Mouse (Mus musculus): ENCODE results near the gene Saa1.
"Not testable (repeated sequence)": the region's sequence is repeated elsewhere in the genome, so short reads cannot be mapped to it uniquely, and the experiment has no call there.

Saa1 gene
- long read RNA-seq, experiment 1, result 0 reads
- long read RNA-seq, experiment 2, result 0 reads

DNA sequence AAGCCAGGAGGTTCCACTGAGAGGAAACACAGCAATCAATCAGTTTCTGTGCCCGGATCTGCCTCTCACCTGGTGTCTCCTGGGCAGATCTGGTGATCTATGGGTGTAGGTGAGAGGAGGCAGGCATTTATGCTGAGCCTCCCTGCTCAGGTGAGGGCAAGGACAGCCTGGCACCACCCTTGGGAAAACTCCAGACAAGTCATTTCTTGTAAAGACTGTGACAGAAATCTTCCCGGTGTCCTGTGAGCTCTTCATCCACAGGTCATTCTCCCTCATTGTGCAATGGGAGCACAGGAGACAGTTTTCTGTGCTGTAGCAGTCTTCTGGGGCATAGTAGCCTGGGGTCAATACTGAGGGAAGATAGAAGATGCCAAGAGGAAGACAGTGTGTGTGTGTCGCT lies at the start of gene Saa1:
Saa1 (minus strand) TSS at position 101 of the 400 bp plus-strand sequence.
- intact Hi-C loops (cut with DNase I), result not testable (repeated sequence)

DNA sequence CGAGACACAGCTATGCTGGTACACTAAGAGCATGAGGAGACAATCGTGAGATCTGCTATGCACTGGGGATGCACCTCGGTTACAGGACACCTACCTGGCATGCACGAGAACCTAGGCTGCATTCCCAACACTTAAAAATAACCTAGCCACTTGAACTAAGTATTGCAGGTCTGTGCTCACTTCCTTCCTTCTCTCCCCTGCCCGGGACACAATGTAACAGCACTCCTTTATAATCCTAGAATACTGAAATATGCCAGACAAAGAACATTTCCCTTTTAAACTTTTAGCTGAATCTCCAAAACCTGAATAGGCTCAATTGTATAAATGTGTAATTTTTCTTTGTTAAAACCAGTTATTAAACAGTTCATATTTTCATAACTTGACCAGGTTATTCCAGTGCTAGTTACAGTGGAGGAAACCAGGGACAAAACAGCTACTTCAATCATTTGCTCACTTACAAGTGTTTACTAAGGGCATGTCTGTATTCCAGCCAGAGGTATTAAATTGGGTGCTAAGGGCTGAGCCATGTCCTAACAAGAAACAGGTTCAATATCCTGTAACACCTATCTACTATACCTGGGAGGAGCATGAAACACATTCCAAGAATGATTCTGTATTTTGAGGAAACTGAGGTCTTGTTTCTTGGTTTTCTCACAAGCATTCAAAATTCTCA lies 46.5 kb upstream of the Saa1 start:
- intact Hi-C loops (cut with DNase I), result no loop called here

GRCm38 (mm10) chr7:46770706-46771105 lies 27.9 kb upstream of the Saa1 start:
- intact Hi-C loops (cut with DNase I), result loop anchor here (1.0 kb wide), 1 partner anchor 54 kb away; no protein-coding TSS in a partner anchor

DNA sequence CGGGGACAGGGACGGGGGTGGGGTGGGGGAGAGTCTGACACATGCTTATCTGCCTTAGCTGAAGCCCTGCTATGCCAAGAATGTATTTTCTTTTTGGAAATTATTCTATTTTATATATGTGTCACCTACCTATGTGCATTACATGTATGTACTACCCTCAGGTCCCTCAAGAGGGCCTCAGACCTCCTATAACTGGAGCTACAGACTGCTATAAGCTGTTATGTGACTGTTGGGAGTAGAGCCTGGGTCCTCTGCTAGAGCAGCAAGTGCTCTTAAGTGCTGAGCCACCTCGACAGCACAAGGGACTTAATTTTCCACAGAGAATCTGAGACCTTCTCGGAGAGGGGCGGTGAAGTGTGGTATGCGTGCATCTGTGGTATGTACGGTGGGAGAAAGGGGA lies 25.7 kb upstream of the Saa1 start:
- intact Hi-C loops (cut with DNase I), result no loop called here

DNA sequence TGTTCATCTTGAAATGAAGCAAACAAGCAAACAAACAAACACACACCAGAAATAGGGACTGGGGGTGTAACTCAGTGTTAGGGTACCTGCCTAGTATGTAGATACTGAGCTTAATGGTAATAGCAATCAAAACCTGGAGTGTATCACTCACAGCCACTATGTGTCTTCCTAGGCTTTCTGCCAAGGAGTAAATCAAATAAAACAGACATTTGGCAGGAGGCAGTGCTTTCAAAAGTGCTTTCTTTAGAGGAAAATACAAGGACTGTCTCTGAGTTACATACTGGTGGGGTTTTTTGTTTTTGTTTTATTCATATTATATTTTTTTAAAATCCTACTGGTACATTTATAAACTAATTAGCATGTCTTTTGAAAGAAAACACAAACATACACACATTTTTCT lies 24.6 kb upstream of the Saa1 start:
- intact Hi-C loops (cut with DNase I), result no loop called here

- intact Hi-C loops (cut with DNase I), result no loop called here
These were observed 21.9 kb upstream of the Saa1 start for GRCm38 (mm10) chr7:46764672-46765071.

DNA sequence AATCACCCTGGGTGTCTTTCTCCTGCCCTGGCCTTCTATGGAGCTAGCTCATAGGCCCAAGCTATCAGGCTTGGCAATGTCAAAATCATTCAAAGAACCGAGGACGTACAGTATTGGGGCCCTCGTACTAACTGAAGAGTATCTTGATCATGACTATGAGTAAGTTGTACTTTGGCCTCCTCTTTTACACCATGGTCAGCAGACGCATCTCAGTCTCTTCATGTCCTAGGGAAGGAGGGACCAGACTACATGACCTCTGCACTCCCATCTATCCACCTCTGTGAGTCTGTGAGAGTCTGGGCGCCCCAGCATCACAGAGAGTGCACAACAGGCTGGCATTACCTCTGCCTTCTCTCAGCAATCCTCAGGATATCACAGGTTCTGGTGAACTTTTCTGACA lies 19.8 kb upstream of the Saa1 start:
- intact Hi-C loops (cut with DNase I), result no loop called here

DNA sequence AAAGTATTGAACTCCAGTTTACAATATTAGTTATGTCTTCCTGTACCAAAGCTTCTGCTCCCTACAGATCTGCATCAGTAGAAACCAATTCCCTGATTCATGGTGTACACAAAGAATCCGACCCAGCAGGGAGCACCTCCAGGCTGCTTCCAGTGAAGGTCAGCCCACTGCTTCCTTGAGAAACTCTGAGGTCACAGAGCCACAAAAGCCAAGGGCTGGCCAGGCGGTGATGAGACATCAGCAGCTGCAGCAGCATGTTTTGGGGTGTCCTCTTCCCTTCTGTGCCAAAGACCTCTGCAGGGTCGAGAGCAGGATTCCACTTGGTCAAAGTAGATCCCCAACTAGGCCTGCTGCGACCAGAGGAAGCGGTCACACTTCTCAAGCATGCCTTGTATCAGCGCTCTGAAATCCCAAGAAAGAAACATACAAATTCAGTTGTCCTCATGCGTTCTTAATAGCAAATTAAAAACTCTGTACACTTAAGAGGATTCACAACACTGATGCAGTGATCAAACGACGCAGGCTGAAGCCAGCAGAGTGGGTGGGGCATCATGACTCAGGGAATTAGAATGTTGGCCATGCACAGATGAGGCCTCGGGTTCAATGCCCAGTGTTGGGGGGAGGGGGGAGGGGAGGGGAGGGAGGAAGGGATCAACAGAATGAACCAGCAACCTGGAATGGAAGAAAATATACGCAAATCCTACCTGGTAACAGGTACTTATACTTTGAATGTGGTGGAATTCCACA lies 18.4 kb upstream of the Saa1 start:
- intact Hi-C loops (cut with DNase I), result no loop called here

DNA sequence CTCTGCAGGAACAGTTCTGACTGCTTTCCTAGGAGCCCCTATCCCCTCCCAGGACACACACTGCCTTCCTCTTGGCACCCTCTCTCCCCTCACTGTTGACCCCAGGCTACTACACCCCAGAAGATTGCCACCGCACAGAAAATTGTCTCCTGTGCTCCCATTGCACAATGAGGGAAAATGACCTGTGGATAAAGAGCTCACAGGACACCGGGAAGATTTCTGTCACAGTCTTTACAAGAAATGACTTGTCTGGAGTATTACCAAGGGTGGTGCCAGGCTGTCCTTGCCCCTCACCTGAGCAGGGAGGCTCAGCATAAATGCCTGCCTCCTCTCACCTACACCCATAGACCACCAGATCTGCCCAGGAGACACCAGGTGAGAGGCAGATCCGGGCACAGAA lies 8.7 kb upstream of the Saa1 start, which contains the start of gene Saa2:
Saa2 (plus strand) TSS at position 301 of the 400 bp plus-strand sequence.
- intact Hi-C loops (cut with DNase I), result no loop called here

DNA sequence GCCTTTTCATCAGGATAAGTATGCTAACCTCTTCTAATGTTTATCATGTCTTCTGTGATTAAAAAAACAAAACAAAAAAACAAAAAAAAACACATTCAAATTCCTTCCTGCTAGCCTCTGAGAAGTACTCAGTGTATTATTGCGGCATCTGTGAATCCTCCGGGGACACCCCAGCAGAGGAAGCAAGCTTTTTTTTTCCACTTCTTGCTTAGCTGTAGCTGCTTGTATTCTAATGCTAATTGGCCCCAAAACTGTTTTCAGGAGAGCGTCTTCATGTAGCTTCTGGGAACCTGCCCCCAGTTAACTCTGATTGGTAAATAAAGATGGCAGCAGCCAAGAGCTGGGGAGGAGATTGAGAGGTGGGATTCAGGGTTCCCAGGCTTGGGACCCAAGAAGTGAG lies 5.7 kb upstream of the Saa1 start:
- intact Hi-C loops (cut with DNase I), result no loop called here

- intact Hi-C loops (cut with DNase I), result no loop called here
These were observed 3.6 kb upstream of the Saa1 start for GRCm38 (mm10) chr7:46746381-46746780.

GRCm38 (mm10) chr7:46745816-46746215 lies 3.0 kb upstream of the Saa1 start:
- intact Hi-C loops (cut with DNase I), result no loop called here

DNA sequence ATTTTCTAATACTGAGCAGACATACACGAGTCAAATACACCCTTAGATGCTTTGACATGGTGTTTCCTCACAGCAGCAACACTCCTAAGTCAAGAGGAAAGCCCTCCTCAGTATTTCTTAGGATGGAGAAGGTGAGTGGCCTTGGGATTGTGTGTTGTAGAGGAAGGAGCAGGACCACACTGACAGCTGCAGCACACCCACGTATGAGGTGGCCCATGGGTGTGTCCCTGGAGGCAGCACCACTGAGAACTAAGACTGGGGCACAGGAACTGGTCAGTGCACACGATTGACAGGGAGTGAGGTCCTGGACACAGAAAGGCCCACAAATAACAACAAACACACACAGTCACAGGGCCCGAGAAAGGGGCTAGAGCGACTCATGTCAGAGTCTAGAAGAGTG lies 2.7 kb downstream of the Saa1 start:
- intact Hi-C loops (cut with DNase I), result not testable (repeated sequence)

GRCm38 (mm10) chr7:46738561-46739460 lies 4.0 kb downstream of the Saa1 start:
- intact Hi-C loops (cut with DNase I), result no loop called here

DNA sequence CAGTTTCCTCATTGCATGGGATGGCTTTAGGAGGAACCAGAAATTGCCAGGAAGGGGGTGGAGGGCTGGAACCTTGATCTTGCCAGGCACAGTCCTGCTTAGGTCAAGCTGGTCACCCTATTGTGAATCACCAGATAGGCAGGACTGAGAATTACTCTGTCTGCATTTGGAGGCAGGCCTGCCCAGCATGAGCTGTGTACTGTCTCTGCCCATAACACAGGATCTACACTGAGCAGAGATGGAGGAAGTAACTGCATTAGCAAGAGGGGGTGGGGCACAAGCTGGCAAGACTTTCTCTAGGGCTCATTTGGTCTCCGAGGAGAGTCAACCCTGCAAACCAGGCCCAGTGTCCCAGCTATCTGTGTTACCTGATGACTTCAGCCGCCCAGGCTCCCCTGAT lies 7.8 kb downstream of the Saa1 start:
- intact Hi-C loops (cut with DNase I), result no loop called here

DNA sequence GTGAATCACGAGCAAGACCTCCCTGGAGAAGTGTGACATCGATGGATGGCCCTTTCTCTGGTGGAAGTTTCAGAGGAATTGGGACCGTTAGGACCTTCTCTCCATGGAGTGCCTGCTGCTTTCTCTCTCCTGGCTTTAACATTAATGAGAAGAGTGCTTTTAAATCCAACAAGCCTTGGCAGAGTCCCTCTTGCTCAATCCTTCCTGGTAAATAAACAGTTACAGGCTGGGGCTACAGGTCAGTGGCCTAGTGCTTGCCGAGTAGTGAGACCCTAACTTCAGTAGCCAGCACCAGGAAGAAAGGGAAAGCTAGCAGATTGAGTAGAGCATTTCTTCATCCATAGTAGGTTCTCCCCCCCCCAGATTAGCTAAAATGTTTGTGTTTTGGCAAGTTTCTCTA lies 10.3 kb downstream of the Saa1 start, which contains the start of gene Saa4:
Saa4 (minus strand) TSS at position 146 of the 400 bp plus-strand sequence.
- intact Hi-C loops (cut with DNase I), result no loop called here

DNA sequence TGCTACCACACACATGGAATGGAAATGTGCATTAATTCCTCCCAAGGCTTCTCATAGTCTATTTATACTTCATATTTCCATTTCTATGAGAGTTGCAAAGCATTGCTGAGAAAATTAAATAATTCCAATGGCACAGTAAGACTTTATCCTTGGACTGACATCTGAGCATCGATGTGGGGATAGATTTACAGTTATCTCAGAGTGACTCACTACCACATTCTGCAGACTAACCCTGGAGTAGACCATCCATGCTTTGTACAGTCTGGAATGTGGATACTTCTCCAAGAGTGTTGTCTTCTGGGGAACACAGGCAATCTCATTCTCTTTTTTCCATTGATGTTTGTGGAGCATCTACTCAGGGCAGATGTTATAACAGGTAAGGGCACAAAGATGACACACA lies 15.2 kb downstream of the Saa1 start:
- intact Hi-C loops (cut with DNase I), result no loop called here

DNA sequence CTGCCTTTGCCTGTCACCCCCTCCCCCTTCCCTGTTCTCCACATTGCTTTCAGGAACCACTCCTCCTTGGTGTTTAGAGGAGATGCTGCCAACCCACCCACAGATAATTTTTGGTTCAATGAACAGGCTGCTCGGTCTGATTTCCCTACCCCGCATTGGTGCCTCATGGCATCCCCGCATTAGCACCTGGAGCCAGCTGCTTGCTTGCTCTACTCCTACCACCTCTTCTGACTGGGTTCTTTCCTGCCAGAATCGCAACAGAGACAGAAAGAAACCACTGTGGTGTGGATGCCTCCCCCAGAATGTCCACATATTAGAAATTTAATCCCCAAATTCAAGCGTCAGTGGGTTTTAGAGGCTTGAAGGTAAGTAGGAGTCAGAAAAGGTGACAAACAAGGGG lies 18.4 kb downstream of the Saa1 start:
- intact Hi-C loops (cut with DNase I), result no loop called here

- intact Hi-C loops (cut with DNase I), result no loop called here
These were observed 18.9 kb downstream of the Saa1 start for GRCm38 (mm10) chr7:46723849-46724248.

- intact Hi-C loops (cut with DNase I), result no loop called here
These were observed 19.4 kb downstream of the Saa1 start for GRCm38 (mm10) chr7:46723354-46723753.

GRCm38 (mm10) chr7:46720460-46720859 lies 22.3 kb downstream of the Saa1 start:
- intact Hi-C loops (cut with DNase I), result no loop called here

DNA sequence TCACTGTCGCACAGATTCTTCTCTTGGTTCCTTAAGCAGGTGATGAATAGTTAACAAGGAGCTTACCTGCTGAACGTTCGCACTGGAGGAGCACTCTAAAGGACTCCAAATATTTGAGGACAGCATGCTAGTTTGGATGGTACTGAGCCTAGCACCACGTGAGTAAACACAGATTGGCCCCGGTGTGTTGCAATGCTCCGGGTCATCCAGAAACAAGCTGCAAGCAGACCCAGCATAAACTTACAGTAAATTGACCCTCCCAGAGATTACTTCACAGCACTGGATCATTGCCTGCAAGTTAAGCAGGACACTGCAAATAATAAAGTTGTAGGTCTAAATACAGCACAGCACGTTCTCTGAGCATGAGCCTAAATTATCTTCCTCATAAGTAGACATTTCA lies 23.3 kb downstream of the Saa1 start:
- intact Hi-C loops (cut with DNase I), result no loop called here
